ENCODE assay signal across 9 mouse cellular contexts in genomic region chr14:25786959-25787358, GRCm38 (mm10). TPM values are rescaled to one million over a fixed set of nuclear protein-coding genes. Genes with fewer than 3 reads are reported as not detected.
DNase-seq lines count a peak whose midpoint lies in the region; ATAC-seq and TF ChIP-seq lines count a peak whose summit lies in the region.
"Had no signal": no experiment of that assay in that cellular context is flagged by ENCODE, and none has a peak within 500 bp of the region (broad histone marks: within the 10 kb centered on the region; RNA-seq: fewer than 3 reads in every experiment).

No protein-coding gene starts in this region.

- H3K4me1 ChIP-seq in lung, embryonic 14.5 days (ENCODE audit: insufficient read depth): peaks cover 21% of the 10 kb centered on the region
- H3K4me1 ChIP-seq in liver, embryonic 12.5 days: peaks cover 8% of the 10 kb centered on the region

- ATAC-seq in lung, embryonic 14.5 days (ENCODE audit: insufficient read depth): peak; percentile 87
- ATAC-seq in megakaryocyte-erythroid progenitor cell, adult 5-6 weeks (replicated peaks; ENCODE audit: low FRiP score, low TSS enrichment, poor library complexity, severe bottlenecking): no peak
- no peak for ATAC-seq in liver, embryonic 12.5 days

- intact Hi-C loops in heart, postnatal 25 days (cut with DNase I): no loop called here

- H3K4me2 ChIP-seq in lung, embryonic 14.5 days: no peak overlapping the region
- no peak overlapping the region for H3K4me2 ChIP-seq in liver, embryonic 12.5 days

- H3K9ac ChIP-seq in lung, embryonic 14.5 days: no peak overlapping the region
- no peak overlapping the region for H3K9ac ChIP-seq in liver, embryonic 12.5 days

- H3K36me3 ChIP-seq in lung, embryonic 14.5 days (ENCODE audit: insufficient read depth): no peaks in the 10 kb centered on the region
- H3K36me3 ChIP-seq in liver, embryonic 12.5 days: no peaks in the 10 kb centered on the region

- no peak overlapping the region for H3K4me3 ChIP-seq in lung, embryonic 14.5 days (ENCODE audit: low read depth, low read length)
- H3K4me3 ChIP-seq in liver, embryonic 12.5 days: no peak overlapping the region

- 28% methylated on average over 5 of the region's 5 CpGs for WGBS in lung, embryonic 14.5 days
- WGBS in liver, embryonic 12.5 days (ENCODE audit: insufficient replicate concordance): 43% methylated on average over 5 of the region's 5 CpGs

- peak; percentile 41 for DNase-seq in urinary bladder, postnatal 10 days (ENCODE audit: low spot score)
- no peak for DNase-seq in urinary bladder, adult 2 months (ENCODE audit: low spot score)
- peak; percentile 74 for DNase-seq in heart, postnatal 25 days (ENCODE audit: low spot score)
- DNase-seq in lung, embryonic 14.5 days: peak; percentile 90
- DNase-seq in urinary bladder, postnatal 4 days (ENCODE audit: low spot score in 2 of 2): peak; percentile 84 to 85
- no peak for DNase-seq in natural killer cell, adult 2 months (ENCODE audit: low spot score in 2 of 2)
- DNase-seq: liver had no signal

- no peak for TF ChIP-seq CTCF in lung, embryonic 14.5 days (IDR thresholded peaks at IDR 0.05; ENCODE audit: low read depth)

- H3K27ac ChIP-seq in lung, embryonic 14.5 days (ENCODE audit: low read depth): peak overlapping the region; percentile 80
- H3K27ac ChIP-seq in liver, embryonic 12.5 days: no peak overlapping the region

- H3K27me3 ChIP-seq in lung, embryonic 14.5 days (ENCODE audit: insufficient read depth, low read length): no peaks in the 10 kb centered on the region
- H3K27me3 ChIP-seq in liver, embryonic 12.5 days (replicated peaks): peaks cover 9% of the 10 kb centered on the region; the same call in 1 of the 2 replicates

- no peaks in the 10 kb centered on the region for H3K9me3 ChIP-seq in lung, embryonic 14.5 days (ENCODE audit: low read depth, low read length)
- H3K9me3 ChIP-seq in liver, embryonic 12.5 days (replicated peaks): no peaks in the 10 kb centered on the region

RNA-seq across cellular contexts. Expression of gene Zcchc24, which starts 18.1 kb away (rescaled TPM):
- polyA plus RNA-seq in urinary bladder, adult 2 months (2012; rRNA removed): 62.1 and 79.7 TPM in 2 replicates
- 10 to 100 TPM; 33.3 to 35.7 TPM for total RNA-seq in heart, postnatal 25 days (2021)
- 29.6 and 29.8 TPM in 2 replicates for polyA plus RNA-seq in lung, embryonic 14.5 days (2014; fragmentation: Nextera tagmentation; extraction: Ambion mirVana)
- total RNA-seq in megakaryocyte-erythroid progenitor cell, adult 5-6 weeks (2014; fragmentation: Nextera tagmentation): 1.3 and 1.4 TPM in 2 replicates
- 0.91 and 1.4 TPM in 2 replicates for total RNA-seq in megakaryocyte-erythroid progenitor cell, adult 5-6 weeks (2017)
- 6.9 and 7.8 TPM in 2 replicates for polyA plus RNA-seq in liver, embryonic 12.5 days (2016; fragmentation: Nextera tagmentation; extraction: Ambion mirVana)

RNA-seq across cellular contexts. Expression of gene Anxa11, which starts 55.0 kb away (rescaled TPM):
- polyA plus RNA-seq in urinary bladder, adult 2 months (2012; rRNA removed): 65.5 and 84.4 TPM in 2 replicates
- 10 to 100 TPM; 72.3 to 80.0 TPM for total RNA-seq in heart, postnatal 25 days (2021)
- 19.4 and 23.7 TPM in 2 replicates for polyA plus RNA-seq in lung, embryonic 14.5 days (2014; fragmentation: Nextera tagmentation; extraction: Ambion mirVana)
- 29.2 and 29.7 TPM in 2 replicates for total RNA-seq in megakaryocyte-erythroid progenitor cell, adult 5-6 weeks (2014; fragmentation: Nextera tagmentation)
- 5.1 and 6.1 TPM in 2 replicates for total RNA-seq in megakaryocyte-erythroid progenitor cell, adult 5-6 weeks (2017)
- 10.1 and 10.5 TPM in 2 replicates for polyA plus RNA-seq in liver, embryonic 12.5 days (2016; fragmentation: Nextera tagmentation; extraction: Ambion mirVana)

Comparison
In these comparisons a context has a peak if more than half of its experiments do, and no peak if none do; other contexts are left out.
1. DNase-seq: peak in urinary bladder, postnatal 10 days (single experiment), heart, postnatal 25 days (single experiment), lung, embryonic 14.5 days (single experiment) and urinary bladder, postnatal 4 days (2 of 2); none in urinary bladder, adult 2 months (single experiment) and natural killer cell, adult 2 months (0 of 2).